Mouse (Mus musculus) cerebellum, postnatal 36 days (tissue): ENCODE results near the gene Zp3.

Source experiments
- DNase-seq, 2 experiments: peaks; one replicate each; pipeline ENCODE4 v3.0.0; 2021 to 2022; ENCODE audit warnings: mixed read lengths in 2 of 2

The Zp3 gene

GRCm38 (mm10) chr5:135962492-135963279, 17.2 kb upstream of the Zp3 start:
- peak; percentile 96 for DNase-seq

GRCm38 (mm10) chr5:135963280-135963627, 16.6 kb upstream of the Zp3 start:
- DNase-seq = no peak

- peak; percentile 39 to 53 for DNase-seq
Measured at GRCm38 (mm10) chr5:135965501-135965930, 14.4 kb upstream of the Zp3 start.

GRCm38 (mm10) chr5:135966866-135967265, 13.0 kb upstream of the Zp3 start:
- DNase-seq = no peak

DNA sequence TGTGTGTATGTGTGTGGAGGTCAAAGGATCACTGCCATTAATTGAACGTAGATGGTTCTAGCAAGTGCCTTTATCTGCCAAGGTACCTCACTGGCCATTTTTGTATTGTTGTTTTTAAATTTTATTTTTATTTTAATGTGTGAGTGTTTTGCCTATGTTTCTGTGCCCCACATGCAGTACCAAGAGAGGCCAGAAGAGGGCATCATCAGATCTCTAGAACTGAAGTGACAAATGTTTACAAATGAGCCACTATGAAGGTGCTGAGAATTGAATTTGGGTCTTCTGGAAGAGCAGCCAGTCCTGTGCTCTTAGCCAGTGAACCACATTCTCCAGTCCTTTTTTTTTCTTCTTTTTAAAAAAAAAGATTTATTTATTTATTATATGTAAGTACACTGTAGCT, 11.1 kb upstream of the Zp3 start:
- DNase-seq = peak; percentile 54 to 69

DNA sequence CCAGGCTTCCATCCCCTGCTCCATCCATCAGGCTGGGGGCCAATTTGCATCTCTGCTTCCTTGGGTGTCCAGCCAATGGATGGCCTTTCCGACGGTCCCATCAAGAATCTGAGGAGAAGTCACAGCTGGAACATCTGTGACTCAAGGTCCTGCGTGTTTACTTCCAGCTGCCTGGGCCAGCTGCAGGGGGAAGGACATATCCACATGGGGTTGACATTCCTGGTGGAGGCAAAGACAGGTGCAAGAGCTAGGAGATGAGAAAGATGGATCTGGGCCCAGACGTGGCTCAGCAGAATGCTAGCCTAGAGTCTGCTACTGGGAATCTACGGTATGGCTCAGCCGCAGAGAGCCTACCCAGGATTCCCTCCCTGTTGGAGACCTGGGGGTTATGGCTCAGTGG, 9.7 kb upstream of the Zp3 start:
- no peak for DNase-seq

DNA sequence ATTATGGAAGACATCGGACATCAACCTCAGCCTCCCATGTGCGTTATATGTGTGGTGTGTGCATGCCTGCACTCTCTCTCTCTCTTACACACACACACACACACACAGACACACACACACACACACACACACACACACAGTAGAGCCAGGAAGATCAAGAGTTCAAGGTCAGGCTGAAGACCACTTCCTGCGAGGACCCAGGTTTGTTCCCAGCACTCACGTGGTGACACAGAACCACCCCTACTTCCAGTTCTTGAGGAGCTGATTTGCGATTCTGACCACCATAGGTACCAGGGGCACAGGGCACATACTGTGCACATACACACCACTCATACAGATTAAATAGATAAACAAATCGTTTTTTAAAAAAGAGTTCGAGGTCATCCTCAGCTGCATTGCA, 8.0 kb upstream of the Zp3 start:
- DNase-seq = no peak

- no peak for DNase-seq
Measured at GRCm38 (mm10) chr5:135974365-135974764, 5.5 kb upstream of the Zp3 start, which contains the start of gene Ssc4d. Ssc4d (minus strand) TSS chr5:135974531.

- no peak for DNase-seq
Measured at GRCm38 (mm10) chr5:135975893-135976668, 3.8 kb upstream of the Zp3 start.

- DNase-seq = no peak
Measured at GRCm38 (mm10) chr5:135979381-135979780, 518 bp upstream of the Zp3 start.

DNA sequence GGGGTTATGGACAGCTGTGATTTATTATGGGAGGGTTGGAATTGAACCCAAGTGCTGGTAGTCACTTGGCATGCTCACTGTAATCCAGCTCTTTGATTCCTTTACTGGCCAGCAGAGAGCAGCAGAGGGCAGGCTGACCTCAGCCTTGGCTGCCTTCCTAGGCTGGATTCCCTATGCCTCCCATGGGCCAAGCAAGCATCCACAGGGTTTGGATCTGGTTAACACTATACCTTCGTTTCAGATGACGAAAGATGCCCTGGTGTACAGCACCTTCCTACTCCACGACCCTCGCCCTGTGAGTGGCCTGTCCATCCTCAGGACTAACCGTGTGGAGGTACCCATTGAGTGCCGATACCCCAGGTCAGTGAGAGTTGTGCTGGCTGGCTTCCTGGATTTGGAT, 2.5 kb downstream of the Zp3 start:
- peak; percentile 73 to 78 for DNase-seq

- DNase-seq = no peak
Measured at GRCm38 (mm10) chr5:135984546-135985044, 4.7 kb downstream of the Zp3 start.

- DNase-seq = no peak
Measured at GRCm38 (mm10) chr5:135987248-135987647, 7.3 kb downstream of the Zp3 start.

GRCm38 (mm10) chr5:135990601-135991000, 10.7 kb downstream of the Zp3 start:
- DNase-seq = no peak

DNA sequence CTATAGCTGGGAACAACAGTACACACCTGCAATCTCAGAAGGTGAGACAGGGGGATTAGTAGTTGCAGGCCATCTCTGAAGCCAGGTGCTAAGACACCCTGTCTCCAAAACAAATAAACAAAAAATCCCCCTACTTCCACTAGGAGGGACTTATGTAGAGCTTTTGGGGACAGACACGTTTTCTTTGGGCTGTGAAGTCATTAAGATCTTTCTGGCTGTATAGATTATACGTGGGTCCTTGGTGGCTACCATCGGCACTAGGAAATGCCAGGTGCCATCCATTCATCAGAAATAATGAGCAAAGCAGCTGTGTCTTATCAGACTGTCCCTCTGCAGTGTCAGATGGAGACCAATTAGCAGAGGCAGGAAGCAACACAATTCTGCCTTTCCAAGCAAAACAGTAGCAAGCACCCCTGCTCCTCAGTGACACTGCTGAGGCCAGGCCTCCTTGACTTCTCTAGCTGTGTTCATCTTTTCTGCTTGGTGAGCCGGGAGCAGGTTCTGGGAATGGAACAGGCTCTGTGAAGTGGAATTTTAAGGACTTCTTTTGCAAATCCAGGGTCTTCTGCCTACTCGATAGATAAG, 13.6 kb downstream of the Zp3 start:
- no peak for DNase-seq

- peak in 1 of 2 experiments; percentile 16 for DNase-seq
Measured at GRCm38 (mm10) chr5:135994335-135994724, 14.4 kb downstream of the Zp3 start.

DNA sequence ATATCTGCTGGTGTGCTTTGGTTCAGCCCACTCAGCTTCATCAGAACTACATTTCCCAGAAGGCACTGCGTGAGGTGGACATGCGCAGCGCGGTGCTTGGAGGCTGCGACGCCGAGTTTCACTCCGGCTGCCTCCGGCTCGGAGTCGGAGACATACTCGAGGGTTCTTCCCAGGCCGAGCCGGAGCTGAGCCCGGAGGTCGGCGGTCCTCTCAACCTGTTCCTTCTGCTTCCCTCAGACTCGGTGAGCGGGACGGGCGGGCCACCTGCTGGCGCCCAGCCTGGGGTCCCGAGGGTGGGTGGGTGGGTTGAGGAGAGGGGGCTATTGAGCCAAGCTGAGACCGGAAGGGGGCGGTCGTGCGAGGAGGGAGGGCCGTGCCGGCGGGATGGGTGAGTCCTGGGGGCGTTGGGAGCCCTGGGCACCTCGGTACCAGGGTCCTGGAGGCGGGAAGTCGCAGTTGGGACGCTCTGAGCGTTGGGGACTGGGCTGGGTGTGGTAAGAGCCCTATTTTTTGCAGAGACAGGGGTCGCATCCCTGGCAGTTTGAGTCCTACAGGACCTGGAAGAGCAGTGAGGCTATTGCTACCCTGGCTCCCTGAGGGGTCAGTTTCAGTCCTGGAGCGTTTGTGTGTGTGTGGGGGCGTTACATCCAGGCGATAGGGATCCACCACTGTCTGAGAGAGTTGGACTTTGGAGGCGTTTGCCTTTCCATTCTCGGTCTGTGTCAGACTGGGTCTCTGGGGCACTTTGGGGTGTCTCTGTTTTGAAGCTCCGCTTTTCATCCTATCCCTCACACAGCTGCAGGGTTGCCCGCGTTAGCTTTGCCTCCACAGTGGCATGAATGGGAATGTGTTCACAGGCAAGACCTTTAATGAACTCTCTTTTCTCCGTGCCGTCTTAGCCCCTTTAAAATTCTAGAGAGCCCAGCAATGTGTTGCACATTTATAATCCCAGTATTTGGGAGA, 15.1 kb downstream of the Zp3 start, which contains the start of gene Dtx2:
Gene Dtx2 (plus strand): TSS at position 76 of the 963 bp plus-strand sequence.
- peak; percentile 86 to 87 for DNase-seq

- DNase-seq = no peak
Measured at GRCm38 (mm10) chr5:135996162-135996561, 16.3 kb downstream of the Zp3 start.

GRCm38 (mm10) chr5:136001222-136001621, 21.3 kb downstream of the Zp3 start:
- no peak for DNase-seq

- DNase-seq = no peak
Measured at GRCm38 (mm10) chr5:136002325-136002724, 22.4 kb downstream of the Zp3 start.

GRCm38 (mm10) chr5:136002751-136003151, 22.9 kb downstream of the Zp3 start:
- no peak for DNase-seq

DNA sequence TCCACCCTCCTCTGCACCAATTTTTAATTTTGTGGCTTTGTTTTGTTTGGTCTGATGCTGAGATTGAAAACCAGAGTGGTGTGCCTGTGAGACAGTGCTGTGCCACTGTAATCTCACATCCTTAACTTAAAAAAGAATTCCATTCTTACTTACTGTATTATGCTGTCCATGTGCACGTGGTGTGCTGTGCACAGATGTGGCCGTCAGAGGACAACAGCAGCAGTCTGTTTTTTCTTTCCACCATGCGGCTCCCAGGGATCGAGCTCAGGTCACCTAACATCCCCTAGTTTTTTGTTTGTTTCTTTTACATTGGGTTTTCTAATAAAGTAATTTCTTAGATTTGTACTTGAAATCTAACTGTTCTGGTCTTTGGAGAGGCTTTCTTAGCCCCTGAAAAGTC, 24.6 kb downstream of the Zp3 start:
- DNase-seq = no peak
